Mouse (Mus musculus): Measurements from ENCODE around the gene Kank1.

DNA sequence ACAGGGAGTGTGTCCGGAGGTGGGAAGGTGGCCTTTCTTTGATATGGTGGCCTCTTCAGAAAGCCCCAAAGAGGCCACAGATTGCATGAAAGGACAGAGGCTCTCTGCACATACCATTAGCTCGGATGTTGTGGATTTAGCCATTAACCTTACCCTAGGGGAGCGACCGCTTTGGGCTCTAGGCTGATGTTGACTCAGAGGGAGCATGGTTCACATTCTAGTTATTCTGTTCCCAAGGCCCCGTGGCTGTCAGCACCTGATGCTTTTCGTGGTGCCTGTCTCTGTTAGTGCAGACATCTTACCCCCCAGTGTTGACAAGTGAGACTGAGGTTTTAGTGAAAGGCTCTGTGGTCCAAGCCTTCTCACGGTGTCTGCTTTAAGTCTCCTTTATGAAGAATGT, 74.9 kb downstream of the Kank1 start:
- TF ChIP-seq CTCF (IDR thresholded peaks at IDR 0.05; ENCODE audit: low read depth, low read length) (no peak), POLR2A (IDR thresholded peaks at IDR 0.05; ENCODE audit: extremely low read depth, insufficient read depth, low read length) (no peak)
